12 mouse cellular contexts compared by ENCODE assay signal in genomic region chr4:64562511-64562910, GRCm38 (mm10).
"Had no signal": no experiment of that assay in that cellular context is flagged by ENCODE, and none has a peak within 500 bp of the region (broad histone marks: within the 10 kb centered on the region; RNA-seq: fewer than 3 reads in every experiment).

No protein-coding gene starts in this region.

- DNase-seq: retina, postnatal 1 day; right cerebral cortex, adult 18-20 months; right cerebral cortex, postnatal 14 days; right cerebral cortex, postnatal 25 days; right cerebral cortex, postnatal 4 days; spleen, adult 18-20 months; thymus, adult 18-20 months; thymus, adult 2 months; thymus, postnatal 14 days; thymus, postnatal 25 days; thymus, postnatal 36 days; thymus, postnatal 4 days had no signal
